Mouse (Mus musculus) stomach, postnatal 0 days (tissue): ENCODE measurements at regions not wholly inside any gene's neighbourhood (a gene's known extent, or its start where the extent isn't known, plus 50 kb on each side); places are given as distances from the start of the nearest gene placed in this dataset.

Experiments used
- CTCF ChIP-seq: IDR thresholded peaks from 2 replicates; pipeline ENCODE4 v1.5.1; 2016; ENCODE audit warnings: antibody characterized with exemption, low read depth, mild to moderate bottlenecking, moderate library complexity
- EP300 ChIP-seq: optimal IDR thresholded peaks from 2 replicates; pipeline ENCODE3; 2016; ENCODE audit warnings: antibody characterized with exemption

GRCm38 (mm10) chr10:120640847-120641246 is 164.6 kb upstream of the Hmga2 start:
- TF ChIP-seq CTCF (no peak), EP300 (no peak)
